Mouse (Mus musculus): Measurements from ENCODE around the gene Crybb2.
A peak's percentile ranks its signal among the peaks of the same experiment; 100 is the strongest.

The Crybb2 gene

GRCm38 (mm10) chr5:113090750-113091149 lies 20.8 kb upstream of the Crybb2 start:
- no peak for DNase-seq (ENCODE audit: low spot score in 2 of 2)

- DNase-seq (ENCODE audit: low spot score in 2 of 2), result no peak
These were observed 20.3 kb upstream of the Crybb2 start for GRCm38 (mm10) chr5:113090077-113090690.

GRCm38 (mm10) chr5:113087465-113087864 lies 17.5 kb upstream of the Crybb2 start:
- no peak for DNase-seq (ENCODE audit: low spot score in 2 of 2)

GRCm38 (mm10) chr5:113086990-113087389 lies 17.1 kb upstream of the Crybb2 start:
- no peak for DNase-seq (ENCODE audit: low spot score in 2 of 2)

- no peak for DNase-seq (ENCODE audit: low spot score in 2 of 2)
These were observed 16.5 kb upstream of the Crybb2 start for GRCm38 (mm10) chr5:113086439-113086838.

- no peak for DNase-seq (ENCODE audit: low spot score in 2 of 2)
These were observed 16.0 kb upstream of the Crybb2 start for GRCm38 (mm10) chr5:113085931-113086330.

GRCm38 (mm10) chr5:113084309-113084708 lies 14.4 kb upstream of the Crybb2 start:
- no peak for DNase-seq (ENCODE audit: low spot score in 2 of 2)

- DNase-seq (ENCODE audit: low spot score in 2 of 2), result no peak
These were observed 12.6 kb upstream of the Crybb2 start for GRCm38 (mm10) chr5:113082356-113083168.

- no peak for DNase-seq (ENCODE audit: low spot score in 2 of 2)
These were observed 11.5 kb upstream of the Crybb2 start, which contains the start of gene Crybb3 for GRCm38 (mm10) chr5:113081439-113081838. Crybb3 (minus strand) TSS chr5:113081584.

GRCm38 (mm10) chr5:113081020-113081419 lies 11.1 kb upstream of the Crybb2 start:
- DNase-seq (ENCODE audit: low spot score in 2 of 2), result no peak

- DNase-seq (ENCODE audit: low spot score in 2 of 2), result no peak
These were observed 9.9 kb upstream of the Crybb2 start for GRCm38 (mm10) chr5:113079783-113080182.

- no peak for DNase-seq (ENCODE audit: low spot score in 2 of 2)
These were observed 8.8 kb upstream of the Crybb2 start for GRCm38 (mm10) chr5:113078686-113079085.

GRCm38 (mm10) chr5:113054308-113054707 lies 15.6 kb downstream of the Crybb2 start:
- peak; percentile 42 to 65 for DNase-seq (ENCODE audit: low spot score in 2 of 2)

- DNase-seq (ENCODE audit: low spot score in 2 of 2), result no peak
These were observed 19.2 kb downstream of the Crybb2 start for GRCm38 (mm10) chr5:113050581-113051185.

GRCm38 (mm10) chr5:113049876-113050275 lies 20.0 kb downstream of the Crybb2 start:
- DNase-seq (ENCODE audit: low spot score in 2 of 2), result no peak

- no peak for DNase-seq (ENCODE audit: low spot score in 2 of 2)
These were observed 24.2 kb downstream of the Crybb2 start for GRCm38 (mm10) chr5:113045511-113046273.

- no peak for DNase-seq (ENCODE audit: low spot score in 2 of 2)
These were observed 26.4 kb downstream of the Crybb2 start for GRCm38 (mm10) chr5:113043531-113043930.

GRCm38 (mm10) chr5:113041567-113042071 lies 28.3 kb downstream of the Crybb2 start:
- no peak for DNase-seq (ENCODE audit: low spot score in 2 of 2)

GRCm38 (mm10) chr5:113040776-113041175 lies 29.1 kb downstream of the Crybb2 start:
- DNase-seq (ENCODE audit: low spot score in 2 of 2), result no peak

GRCm38 (mm10) chr5:113038601-113039000 lies 31.3 kb downstream of the Crybb2 start:
- DNase-seq (ENCODE audit: low spot score in 2 of 2), result no peak

- DNase-seq (ENCODE audit: low spot score in 2 of 2), result peak; percentile 58
These were observed 34.5 kb downstream of the Crybb2 start for GRCm38 (mm10) chr5:113035094-113036047.

Data from natural killer cell, adult 2 months (primary cell).